Mouse (Mus musculus) frontal cortex, postnatal 25 days (tissue): ENCODE results near the gene Cd109.

Experiments
- DNase-seq, 2 experiments: peaks; one replicate each; pipeline ENCODE4 v3.0.0; 2022; ENCODE audit warnings: low spot score in 2 of 2

Gene Cd109

GRCm38 (mm10) chr9:78641386-78641785, 26.0 kb downstream of the Cd109 start:
- no peak for DNase-seq

DNA sequence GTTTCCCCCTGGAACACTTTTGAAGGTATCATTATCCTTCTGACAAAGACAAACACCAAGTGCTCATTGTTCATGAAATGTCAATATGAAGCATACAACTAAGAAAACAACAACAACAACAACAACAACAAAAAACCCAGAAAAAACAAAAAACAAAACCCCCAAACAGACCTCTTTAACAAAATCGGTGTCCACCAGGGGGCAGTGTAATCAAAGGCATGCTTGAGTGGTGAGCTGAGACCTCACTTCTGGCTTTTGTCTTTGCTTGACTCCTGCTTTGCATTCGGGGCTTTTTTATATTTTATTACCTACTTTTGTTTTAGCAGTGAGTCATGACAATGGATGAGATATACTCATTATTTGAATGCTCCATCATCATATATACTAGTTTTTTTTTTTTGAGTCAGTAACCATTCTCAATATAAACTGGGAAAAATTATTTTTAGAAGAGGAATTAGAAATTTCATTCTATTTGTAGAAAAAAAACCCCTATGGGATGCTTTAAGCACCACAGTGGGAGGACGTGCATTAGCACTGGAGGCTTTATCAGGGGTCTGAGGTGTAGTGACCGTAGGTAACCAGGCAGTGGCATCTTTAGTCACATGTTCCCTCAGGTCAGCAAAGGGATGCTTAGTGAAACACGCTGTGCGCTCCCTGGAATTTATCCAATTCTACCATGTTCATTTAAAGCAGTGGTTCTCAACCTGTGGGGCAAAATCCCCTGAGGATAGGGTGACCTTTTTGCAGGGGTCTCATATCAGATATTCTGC, 30.8 kb downstream of the Cd109 start:
- peak; percentile 13 to 30 for DNase-seq

GRCm38 (mm10) chr9:78648641-78649040, 33.3 kb downstream of the Cd109 start:
- DNase-seq, result no peak

DNA sequence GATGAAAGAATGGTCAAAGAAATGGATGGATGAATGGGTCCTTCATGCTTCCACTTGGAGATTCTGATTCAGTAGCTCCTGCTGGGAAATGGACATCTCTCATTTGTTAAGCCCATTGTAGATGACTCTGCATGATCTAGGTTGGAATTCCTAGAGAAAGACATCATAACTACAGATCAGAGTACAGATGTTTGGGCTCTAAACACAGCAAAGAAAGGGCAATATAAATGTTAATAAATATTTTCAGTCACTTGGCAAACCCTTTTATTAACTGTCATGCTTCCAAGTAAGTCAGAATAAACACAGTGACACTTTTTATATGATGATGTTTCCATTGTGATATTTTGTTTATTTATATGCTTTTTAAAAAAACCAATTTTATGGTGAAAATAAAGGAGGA, 34.1 kb downstream of the Cd109 start:
- DNase-seq, result no peak

GRCm38 (mm10) chr9:78657564-78657963, 42.2 kb downstream of the Cd109 start:
- no peak for DNase-seq

DNA sequence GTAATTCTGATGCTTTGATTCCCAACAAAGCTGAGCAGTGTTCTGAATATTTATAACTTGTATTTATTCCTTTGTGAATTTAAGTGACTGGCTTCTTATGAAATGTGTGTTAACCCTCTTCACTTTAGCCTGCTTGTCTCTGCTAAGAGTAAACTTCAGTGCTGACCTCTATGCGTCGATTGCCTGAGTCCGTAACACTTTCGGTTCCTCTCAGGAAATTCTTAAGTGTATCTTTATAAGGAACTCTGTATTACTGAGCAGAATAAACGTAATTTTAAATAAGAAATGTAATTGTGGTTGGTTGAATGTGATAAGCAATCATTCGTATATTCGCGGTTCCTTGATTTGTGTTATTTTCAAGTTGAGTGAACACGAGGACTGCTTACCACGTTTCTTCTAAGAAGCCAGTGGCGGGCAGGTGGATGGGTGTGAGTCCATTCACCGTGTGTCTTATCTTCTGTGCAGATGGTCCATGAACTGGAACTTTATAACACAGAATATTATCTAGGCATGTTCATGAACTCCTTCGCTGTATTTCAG, 56.2 kb downstream of the Cd109 start:
- no peak for DNase-seq

DNA sequence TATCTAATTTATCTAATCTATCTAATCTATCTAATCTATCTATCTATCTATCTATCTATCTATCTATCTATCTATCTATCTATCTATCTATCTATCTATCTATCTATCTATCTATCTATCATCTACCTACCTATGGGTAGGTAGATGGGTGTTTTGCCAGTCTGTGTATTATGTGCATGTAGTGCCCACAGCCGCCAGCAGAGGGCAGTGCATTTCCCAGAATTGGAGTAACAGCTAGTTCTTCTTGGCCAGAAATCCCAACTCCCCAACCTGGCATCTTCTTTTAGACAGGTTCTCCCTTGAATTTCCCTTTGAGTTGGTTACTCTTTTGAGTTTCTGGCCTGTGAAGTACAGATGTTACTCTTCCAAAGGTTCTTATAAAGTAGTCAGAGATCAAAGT, 85.3 kb downstream of the Cd109 start:
- peak; percentile 63 to 64 for DNase-seq

GRCm38 (mm10) chr9:78702509-78703239, 87.3 kb downstream of the Cd109 start:
- DNase-seq, result no peak

DNA sequence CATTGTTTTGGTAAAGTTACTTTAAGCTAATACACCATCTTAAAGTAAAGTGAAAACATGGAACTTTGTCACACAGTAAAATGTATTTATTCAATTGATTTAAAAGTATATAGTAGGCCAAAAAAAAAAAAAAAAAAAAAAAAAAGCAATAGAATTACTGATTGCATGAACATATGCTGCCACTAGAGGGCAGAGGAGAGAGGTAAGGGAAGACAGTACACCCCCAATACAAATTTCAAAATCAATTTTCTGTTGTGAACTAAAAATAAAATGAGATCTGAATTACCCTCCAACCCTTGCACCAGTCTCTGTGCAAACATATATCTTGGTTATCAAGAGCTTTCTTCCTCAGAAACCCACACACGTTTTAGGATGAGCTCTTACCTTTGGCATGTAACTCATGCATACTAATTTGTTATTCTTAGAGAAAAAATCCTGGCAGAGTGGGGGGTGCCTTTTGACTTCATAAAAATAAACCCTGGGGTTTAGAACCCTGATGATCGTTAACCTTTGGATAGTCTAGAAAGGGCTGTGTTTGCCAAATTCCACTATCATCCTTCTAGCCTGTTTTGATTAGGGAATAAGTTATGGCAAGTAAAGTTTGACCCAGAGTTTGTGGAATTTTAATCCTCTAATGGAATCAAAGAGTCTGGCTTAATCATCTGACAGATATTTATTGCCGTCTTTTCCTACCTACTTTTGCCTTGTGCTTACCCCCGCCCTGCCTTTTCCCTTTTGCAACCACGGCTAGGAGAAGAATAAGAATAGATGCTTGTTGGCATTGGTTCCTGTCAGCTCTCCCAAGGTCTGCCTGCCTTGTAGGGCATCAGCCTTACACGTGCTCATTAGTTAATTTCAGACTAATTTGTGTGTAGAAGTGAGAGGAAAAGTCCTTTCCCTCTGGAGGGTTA, 105.8 kb downstream of the Cd109 start:
- no peak for DNase-seq

GRCm38 (mm10) chr9:78731931-78732330, 116.6 kb downstream of the Cd109 start:
- DNase-seq, result no peak

GRCm38 (mm10) chr9:78735519-78735918, 120.2 kb downstream of the Cd109 start:
- DNase-seq, result no peak

DNA sequence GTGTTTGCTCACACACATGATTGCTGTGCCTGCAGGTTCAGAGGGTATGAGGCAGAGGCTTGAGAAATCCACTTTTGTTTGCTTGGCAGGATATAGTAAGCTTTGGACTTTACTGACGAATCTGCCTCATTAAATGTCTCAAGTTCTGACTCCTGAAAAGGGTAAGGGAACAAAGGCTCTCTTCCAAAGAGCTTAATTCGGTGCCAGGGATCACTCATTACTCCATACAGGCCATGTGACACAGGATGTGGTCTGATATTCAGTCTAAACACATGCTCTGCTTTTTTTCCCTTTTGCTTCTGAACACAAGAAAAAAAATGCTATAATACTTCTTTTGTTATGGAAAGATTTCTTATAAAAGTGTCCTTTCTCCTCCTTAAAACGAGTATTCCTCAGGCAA, 126.7 kb downstream of the Cd109 start:
- DNase-seq, result no peak

DNA sequence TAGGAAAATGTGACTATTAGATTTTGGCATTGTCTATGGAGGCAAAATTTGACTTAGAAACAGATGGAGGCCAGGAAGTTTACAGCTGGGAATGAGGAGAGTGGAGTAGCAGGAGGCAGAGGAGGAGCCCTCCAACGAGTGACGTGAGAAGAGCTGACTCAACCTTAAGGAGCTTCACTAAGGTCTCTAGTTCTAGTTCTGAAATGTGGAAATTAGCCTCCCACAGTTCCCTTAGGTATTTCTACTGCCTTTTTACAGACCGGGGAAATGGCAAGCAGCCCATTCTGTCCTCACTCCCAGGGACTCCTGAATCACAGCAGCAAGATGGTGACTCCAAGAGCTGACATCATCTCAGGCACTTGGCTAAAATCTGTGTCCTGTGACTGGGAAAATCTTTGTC, 134.9 kb downstream of the Cd109 start:
- no peak for DNase-seq
